Mouse (Mus musculus) ES-E14 (cell line): ENCODE measurements around the gene Habp2. TPM values are rescaled to one million over a fixed set of nuclear protein-coding genes. Genes with fewer than 3 reads are reported as not detected.

Experiments used
- DNase-seq: peaks from one replicate; pipeline ENCODE4 v3.0.0-alpha.2; 2013; ENCODE audit warnings: low read depth, low spot score
- H3K27ac ChIP-seq: 2 replicates; pipeline ENCODE4 v1.5.1; 2012; ENCODE audit warnings: low read depth, mild to moderate bottlenecking, low read length, moderate library complexity, mixed read lengths; ENCODE audit not compliant: poor library complexity, insufficient read depth, severe bottlenecking
- H3K36me3 ChIP-seq: 2 replicates; pipeline ENCODE4 v1.6.1; 2012; ENCODE audit warnings: mild to moderate bottlenecking, low read length, moderate library complexity, mixed read lengths; ENCODE audit not compliant: control insufficient read depth, poor library complexity, insufficient read depth, severe bottlenecking
- H3K4me1 ChIP-seq, 2 experiments: fragments of 150-350 bp in 1 of 2; sonication (generic) in 1 of 2; 2 replicates each; pipeline ENCODE4 v1.6.1; 2012; ENCODE audit warnings: low read length in 2 of 2, mild to moderate bottlenecking in 1 of 2, mixed read lengths in 1 of 2; ENCODE audit not compliant: control insufficient read depth in 2 of 2, insufficient read depth in 2 of 2, poor library complexity in 1 of 2
- H3K4me3 ChIP-seq, 2 experiments: fragments of 150-350 bp in 1 of 2; sonication (generic) in 1 of 2; 2 replicates each; pipeline ENCODE4 v1.5.1; 2012; ENCODE audit warnings: low read length in 2 of 2, low read depth in 1 of 2, mild to moderate bottlenecking in 1 of 2, mixed read lengths in 1 of 2; ENCODE audit not compliant: insufficient read depth in 1 of 2, poor library complexity in 1 of 2, severe bottlenecking in 1 of 2
- H3K9ac ChIP-seq: 2 replicates; pipeline ENCODE4 v1.6.1; 2012; ENCODE audit warnings: low read depth, mild to moderate bottlenecking, low read length, mixed read lengths; ENCODE audit not compliant: poor library complexity, insufficient read depth, severe bottlenecking
- H3K9me3 ChIP-seq: fragments of 150-350 bp; sonication (generic); 2 replicates; pipeline ENCODE4 v1.6.1; 2012; ENCODE audit warnings: low read depth, mild to moderate bottlenecking, low read length; ENCODE audit not compliant: control insufficient read depth, insufficient read depth
- CHD2 ChIP-seq: IDR thresholded peaks from 2 replicates; pipeline ENCODE4 v1.6.1; 2014; ENCODE audit warnings: mild to moderate bottlenecking, low read depth, low read length, inconsistent platforms
- HCFC1 ChIP-seq: IDR thresholded peaks from 2 replicates; pipeline ENCODE4 v1.6.1; 2012; ENCODE audit warnings: low read length, inconsistent platforms, borderline replicate concordance; ENCODE audit not compliant: insufficient read depth
- MAFK ChIP-seq: IDR thresholded peaks from 2 replicates; pipeline ENCODE4 v1.6.1; 2014; ENCODE audit warnings: mild to moderate bottlenecking, low read depth, low read length, inconsistent platforms; ENCODE audit not compliant: insufficient read depth
- ZC3H11A ChIP-seq: IDR thresholded peaks from 2 replicates; pipeline ENCODE4 v1.6.1; 2012; ENCODE audit warnings: low read depth, mild to moderate bottlenecking, inconsistent platforms, low read length, borderline replicate concordance
- ZNF384 ChIP-seq: IDR thresholded peaks from 2 replicates; pipeline ENCODE4 v1.6.1; 2012; ENCODE audit warnings: low read depth, low read length, inconsistent platforms
- in situ Hi-C, 2 experiments: fragments of 600-800 bp; cut with MboI; formaldehyde crosslinking; loops; one replicate each; pipeline ENCODE4 v1.15.1; 2025; ENCODE audit warnings: low sequenced_read_pairs in 2 of 2, inconsistent platforms in 1 of 2; ENCODE audit not compliant: unreplicated experiment in 2 of 2
- total RNA-seq: library from RNA; depleted of rRNA; stranded (reverse); fragments of 300-350 nt; gene quantifications from 2 replicates; pipeline ENCODE4 v1.2.3, GENCODE M21; 2012

Gene Habp2
- total RNA-seq, 1 experiment = 1.6 TPM

GRCm38 (mm10) chr19:56264175-56264574 lies 22.8 kb upstream of the Habp2 start:
- Histone ChIP-seq H3K36me3 (no peaks in the 10 kb centered on the region), H3K4me3 (no peak overlapping the region), H3K27ac (no peak overlapping the region), H3K9me3 (no peaks in the 10 kb centered on the region), H3K9ac (no peak overlapping the region), H3K4me1 (no peaks in the 10 kb centered on the region)
- DNase-seq = no peak
- in situ Hi-C loops = no loop called here
- TF ChIP-seq ZC3H11A (no peak), MAFK (no peak), CHD2 (no peak), ZNF384 (no peak), HCFC1 (no peak)

GRCm38 (mm10) chr19:56265149-56265548 lies 21.8 kb upstream of the Habp2 start:
- Histone ChIP-seq H3K27ac (no peak overlapping the region), H3K9ac (no peak overlapping the region), H3K4me1 (no peaks in the 10 kb centered on the region), H3K4me3 (no peak overlapping the region), H3K36me3 (no peaks in the 10 kb centered on the region), H3K9me3 (no peaks in the 10 kb centered on the region)
- in situ Hi-C loops = no loop called here
- DNase-seq = no peak
- TF ChIP-seq CHD2 = no peak
- no peak for TF ChIP-seq HCFC1
- no peak for TF ChIP-seq ZC3H11A
- TF ChIP-seq ZNF384 = no peak
- no peak for TF ChIP-seq MAFK

GRCm38 (mm10) chr19:56272081-56272480 lies 14.9 kb upstream of the Habp2 start:
- Histone ChIP-seq H3K36me3 (no peaks in the 10 kb centered on the region), H3K9ac (no peak overlapping the region), H3K4me3 (no peak overlapping the region), H3K9me3 (no peaks in the 10 kb centered on the region), H3K27ac (no peak overlapping the region), H3K4me1 (no peaks in the 10 kb centered on the region)
- TF ChIP-seq MAFK (no peak), CHD2 (no peak), HCFC1 (no peak)
- in situ Hi-C loops = no loop called here
- DNase-seq = no peak

- no peak overlapping the region for H3K27ac ChIP-seq
- H3K36me3 ChIP-seq = no peaks in the 10 kb centered on the region
- no peak overlapping the region for H3K9ac ChIP-seq
- H3K4me1 ChIP-seq = no peaks in the 10 kb centered on the region
- H3K9me3 ChIP-seq = no peaks in the 10 kb centered on the region
- H3K4me3 ChIP-seq = no peak overlapping the region
- TF ChIP-seq HCFC1 (no peak), ZNF384 (no peak), ZC3H11A (no peak), MAFK (no peak), CHD2 (no peak)
- in situ Hi-C loops = no loop called here
- DNase-seq = no peak
Measured at GRCm38 (mm10) chr19:56277140-56277804, 9.7 kb upstream of the Habp2 start.

- Histone ChIP-seq H3K36me3 (no peaks in the 10 kb centered on the region), H3K4me3 (no peak overlapping the region), H3K9me3 (no peaks in the 10 kb centered on the region), H3K9ac (no peak overlapping the region), H3K27ac (no peak overlapping the region), H3K4me1 (no peaks in the 10 kb centered on the region)
- no peak for DNase-seq
- in situ Hi-C loops = no loop called here
- TF ChIP-seq HCFC1 = no peak
- TF ChIP-seq ZC3H11A = no peak
- TF ChIP-seq ZNF384 = no peak
- no peak for TF ChIP-seq MAFK
- no peak for TF ChIP-seq CHD2
Measured at GRCm38 (mm10) chr19:56277951-56278350, 9.0 kb upstream of the Habp2 start.
